Mouse (Mus musculus): ENCODE data around the gene Mbnl3. TPM values are rescaled to one million over a fixed set of nuclear protein-coding genes. Genes with fewer than 3 reads are reported as not detected.
A peak's percentile ranks its signal among the peaks of the same experiment; 100 is the strongest.

The Mbnl3 gene
- polyA plus RNA-seq (2012; rRNA removed): 3.8 and 4.8 TPM in 2 replicates

DNA sequence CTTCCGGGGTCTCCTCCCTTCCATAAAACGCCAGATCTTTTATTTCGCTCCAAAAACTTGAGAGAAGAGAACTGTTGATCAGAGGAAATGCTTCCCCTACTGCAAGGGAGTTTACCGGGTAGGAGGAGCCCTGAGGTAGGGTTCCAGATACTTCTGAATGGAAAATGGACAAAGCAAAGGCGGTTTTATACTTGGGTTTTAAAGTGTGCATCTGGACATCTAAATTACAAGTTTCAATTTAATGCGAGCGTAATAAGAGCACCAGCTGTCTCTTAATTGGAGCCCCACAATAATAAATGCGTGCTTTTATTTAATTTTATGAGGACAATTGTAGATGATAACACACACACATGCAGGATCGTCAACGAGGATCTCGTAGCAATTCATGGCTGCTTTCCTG, at the start of gene Mbnl3:
Gene Mbnl3, minus strand, starts transcription at position 101 of the 400 bp plus-strand sequence.
- 47% methylated on average over 11 of the region's 11 CpGs for WGBS
- H3K4me1 ChIP-seq (ENCODE audit: control insufficient read depth, insufficient read depth, low read length): no peaks in the 10 kb centered on the region
- DNase-seq: no peak
- TF ChIP-seq CTCF (IDR thresholded peaks at IDR 0.05; ENCODE audit: insufficient read depth, low read length) (no peak), POLR2A (IDR thresholded peaks at IDR 0.05; ENCODE audit: borderline replicate concordance, extremely low read depth, low read depth, low read length) (no peak)
- H3K4me3 ChIP-seq (replicated peaks; ENCODE audit: extremely low read depth, low read depth, low read length): peak within 1 kb of the TSS; percentile 79

DNA sequence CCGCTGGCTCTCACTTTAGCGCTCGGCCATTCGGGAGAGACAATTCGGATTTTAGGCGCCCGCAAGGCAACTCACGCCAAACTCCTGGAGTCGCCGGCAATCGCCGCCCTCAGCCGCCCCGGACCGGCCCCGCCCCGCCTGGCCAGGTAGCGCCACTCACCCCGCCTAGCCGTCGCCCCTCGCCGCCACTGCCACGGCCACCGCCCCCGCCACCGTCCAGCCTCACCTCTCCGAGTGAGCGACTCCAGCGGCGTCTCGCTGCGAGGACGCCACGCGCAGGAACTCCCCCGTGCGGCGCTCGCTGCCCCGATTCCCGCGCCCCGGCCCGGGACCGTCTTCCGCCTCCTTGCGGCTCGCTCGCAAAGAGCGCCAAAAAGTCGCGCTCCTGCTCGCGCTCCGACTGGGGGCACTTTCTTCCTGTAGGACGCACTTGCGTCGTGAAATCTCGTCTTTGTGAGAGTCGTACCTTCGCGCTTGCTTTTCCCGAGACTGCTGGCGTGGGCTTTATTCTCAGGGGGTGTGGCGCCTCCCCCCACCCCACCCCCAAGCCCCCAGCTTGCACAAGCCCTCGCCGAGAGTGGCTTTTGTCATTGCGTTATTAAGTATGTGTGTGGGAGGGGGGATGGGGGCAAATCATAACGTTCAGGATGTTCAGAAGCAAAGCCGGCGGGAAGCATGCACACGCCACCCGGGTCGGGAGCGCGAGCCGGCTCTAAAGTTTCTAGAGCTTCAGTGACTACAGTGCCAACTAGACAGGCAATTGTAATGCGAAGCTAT, 596 bp downstream of the Mbnl3 start:
- no peak for TF ChIP-seq CTCF (IDR thresholded peaks at IDR 0.05; ENCODE audit: insufficient read depth, low read length)
- no peak for TF ChIP-seq POLR2A (IDR thresholded peaks at IDR 0.05; ENCODE audit: borderline replicate concordance, extremely low read depth, low read depth, low read length)
- Histone ChIP-seq H3K4me1 (ENCODE audit: control insufficient read depth, insufficient read depth, low read length) (no peaks in the 10 kb centered on the region), H3K4me3 (replicated peaks; ENCODE audit: extremely low read depth, low read depth, low read length) (peak overlapping the region; percentile 79)
- WGBS: 29% methylated on average over 79 of the region's 79 CpGs
- peak; percentile 52 for DNase-seq

DNA sequence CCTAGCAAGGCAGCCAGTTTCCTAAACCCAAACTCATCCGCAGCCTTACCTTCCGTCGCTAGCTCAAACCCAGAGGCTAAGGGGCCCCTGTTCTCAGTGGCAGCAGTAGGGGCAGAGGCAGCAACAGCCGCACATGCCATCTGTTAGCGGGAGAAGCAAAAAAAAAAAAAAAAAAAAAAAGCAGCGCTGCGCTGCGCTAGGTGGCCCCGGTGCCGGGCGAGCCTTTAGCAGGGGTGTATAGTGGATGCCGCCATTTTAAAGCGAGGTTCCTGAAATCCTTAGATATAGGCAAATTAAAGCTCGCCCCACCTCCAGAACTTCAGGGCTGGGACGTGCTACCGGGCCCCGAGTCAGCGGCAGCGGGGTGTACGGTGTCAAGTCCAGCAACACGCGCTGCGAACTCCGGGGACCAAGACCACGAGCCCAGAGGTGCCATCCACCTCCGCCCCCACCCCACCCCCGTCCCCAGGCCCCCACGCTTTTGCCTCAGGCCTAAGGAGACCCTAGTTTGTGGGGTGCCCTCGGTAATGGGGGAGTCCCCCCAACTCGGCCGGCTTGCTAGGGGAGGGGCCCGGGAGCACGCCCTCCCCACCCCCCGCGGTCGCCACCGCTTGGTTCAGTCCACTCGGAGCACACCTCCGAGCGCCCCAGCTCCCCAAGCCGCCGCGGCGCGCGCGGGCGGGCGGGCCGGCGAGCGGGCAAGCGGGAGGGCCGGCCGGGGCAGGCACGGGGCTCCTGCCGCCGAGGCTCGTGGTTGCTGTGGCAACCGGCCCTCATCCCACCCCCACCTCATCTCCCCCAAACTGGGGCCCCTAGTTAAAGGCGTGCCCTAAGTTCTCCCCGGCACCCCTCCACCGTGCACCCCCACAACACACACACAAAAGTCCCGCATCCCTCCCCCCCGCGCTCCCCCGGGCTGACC, 1.4 kb downstream of the Mbnl3 start:
- H3K4me3 ChIP-seq (replicated peaks; ENCODE audit: extremely low read depth, low read depth, low read length): peak overlapping the region; percentile 79
- H3K4me1 ChIP-seq (ENCODE audit: control insufficient read depth, insufficient read depth, low read length): no peaks in the 10 kb centered on the region
- peak; percentile 53 for DNase-seq
- WGBS: 33% methylated on average over 67 of the region's 67 CpGs
- TF ChIP-seq CTCF (IDR thresholded peaks at IDR 0.05; ENCODE audit: insufficient read depth, low read length) (no peak), POLR2A (IDR thresholded peaks at IDR 0.05; ENCODE audit: borderline replicate concordance, extremely low read depth, low read depth, low read length) (no peak)

DNA sequence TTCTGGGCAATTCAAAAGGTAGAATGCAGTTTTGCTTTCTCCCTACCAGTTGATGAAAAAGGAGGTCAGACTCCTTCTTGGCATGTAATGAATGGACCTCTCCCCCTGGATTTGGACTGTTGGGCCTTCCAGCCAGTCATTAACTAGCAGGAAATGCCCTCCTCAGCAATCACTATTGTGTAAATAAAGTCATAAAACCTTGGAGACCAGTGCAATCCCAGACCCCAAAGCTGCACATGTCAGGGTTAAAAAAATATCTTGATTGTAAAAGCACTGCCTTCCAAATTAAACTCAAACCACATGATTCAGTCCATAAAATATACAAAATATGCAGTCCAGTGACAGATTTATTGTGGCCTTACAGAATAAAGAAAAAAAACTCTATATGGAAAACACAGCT, 9.3 kb downstream of the Mbnl3 start:
- Histone ChIP-seq H3K4me3 (replicated peaks; ENCODE audit: extremely low read depth, low read depth, low read length) (no peak overlapping the region), H3K4me1 (ENCODE audit: control insufficient read depth, insufficient read depth, low read length) (no peaks in the 10 kb centered on the region)
- no peak for DNase-seq
- TF ChIP-seq POLR2A (IDR thresholded peaks at IDR 0.05; ENCODE audit: borderline replicate concordance, extremely low read depth, low read depth, low read length) (no peak), CTCF (IDR thresholded peaks at IDR 0.05; ENCODE audit: insufficient read depth, low read length) (no peak)

DNA sequence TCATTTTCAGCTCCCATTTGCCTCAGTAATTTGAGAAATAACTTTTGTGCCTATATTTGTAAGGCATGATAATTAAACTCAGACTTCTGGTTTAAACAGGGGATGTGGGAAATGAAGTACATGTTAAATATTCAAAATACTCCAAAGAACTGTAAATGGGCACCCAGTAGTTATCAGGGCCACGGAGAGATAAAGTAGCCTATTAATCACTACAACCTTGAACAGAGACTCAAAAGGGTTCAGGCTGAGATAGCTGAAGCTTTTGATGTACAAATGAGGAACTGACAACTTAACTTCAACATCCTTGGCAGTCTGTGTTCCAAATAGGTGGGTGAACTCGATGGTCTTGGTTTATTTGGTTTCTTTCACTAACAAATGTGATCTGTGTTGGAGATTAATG, 34.4 kb downstream of the Mbnl3 start:
- Histone ChIP-seq H3K4me1 (ENCODE audit: control insufficient read depth, insufficient read depth, low read length) (no peaks in the 10 kb centered on the region), H3K4me3 (replicated peaks; ENCODE audit: extremely low read depth, low read depth, low read length) (no peak overlapping the region)
- no peak for DNase-seq
- WGBS: 43% methylated on average over 2 of the region's 2 CpGs
- TF ChIP-seq CTCF (IDR thresholded peaks at IDR 0.05; ENCODE audit: insufficient read depth, low read length) (no peak), POLR2A (IDR thresholded peaks at IDR 0.05; ENCODE audit: borderline replicate concordance, extremely low read depth, low read depth, low read length) (no peak)

DNA sequence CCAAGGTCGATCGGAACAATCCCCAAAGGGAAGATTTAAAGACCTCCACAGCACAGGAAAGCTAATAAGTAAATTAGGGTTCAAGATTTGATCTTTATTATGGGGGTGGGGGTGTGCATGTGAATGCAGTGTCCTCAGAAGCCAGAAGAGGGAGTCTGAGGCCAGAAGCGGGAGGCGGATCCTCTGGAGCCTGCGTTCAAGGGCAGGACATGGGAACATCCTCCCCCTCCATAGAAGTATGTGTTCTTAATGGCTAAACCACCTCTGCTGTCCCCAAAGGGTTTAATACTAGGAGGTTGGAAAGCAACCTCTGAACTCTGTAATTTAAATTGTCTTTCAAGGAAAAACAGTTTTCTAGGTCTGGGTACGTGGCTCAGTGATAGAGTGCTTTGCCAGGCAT, 34.9 kb downstream of the Mbnl3 start:
- DNase-seq: no peak
- WGBS: 60% methylated on average over 6 of the region's 6 CpGs
- peak; percentile 54 for TF ChIP-seq CTCF (IDR thresholded peaks at IDR 0.05; ENCODE audit: insufficient read depth, low read length)
- no peak for TF ChIP-seq POLR2A (IDR thresholded peaks at IDR 0.05; ENCODE audit: borderline replicate concordance, extremely low read depth, low read depth, low read length)
- Histone ChIP-seq H3K4me3 (replicated peaks; ENCODE audit: extremely low read depth, low read depth, low read length) (no peak overlapping the region), H3K4me1 (ENCODE audit: control insufficient read depth, insufficient read depth, low read length) (no peaks in the 10 kb centered on the region)

DNA sequence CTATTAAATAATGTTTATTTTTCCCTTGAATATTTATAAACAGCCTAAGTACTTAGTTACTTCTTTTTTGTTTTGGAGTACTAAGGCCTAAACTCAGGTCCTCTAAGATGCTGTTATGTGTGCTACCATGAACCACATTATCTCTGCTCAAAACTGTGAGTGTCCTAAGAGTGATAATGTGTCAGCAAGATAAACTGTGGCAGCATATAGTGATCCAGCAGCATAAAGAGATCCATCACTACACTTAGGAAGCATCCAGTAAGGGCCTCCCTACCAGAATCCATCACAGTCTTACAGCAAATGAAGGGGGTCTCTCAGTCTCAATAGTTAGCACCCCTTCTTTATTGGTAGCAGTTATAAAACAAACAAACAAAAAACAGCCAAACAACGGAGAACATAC, 35.9 kb downstream of the Mbnl3 start:
- Histone ChIP-seq H3K4me1 (ENCODE audit: control insufficient read depth, insufficient read depth, low read length) (no peaks in the 10 kb centered on the region), H3K4me3 (replicated peaks; ENCODE audit: extremely low read depth, low read depth, low read length) (no peak overlapping the region)
- DNase-seq: no peak
- no peak for TF ChIP-seq CTCF (IDR thresholded peaks at IDR 0.05; ENCODE audit: insufficient read depth, low read length)
- no peak for TF ChIP-seq POLR2A (IDR thresholded peaks at IDR 0.05; ENCODE audit: borderline replicate concordance, extremely low read depth, low read depth, low read length)
- 78% methylated on average over 1 of the region's 1 CpGs for WGBS

DNA sequence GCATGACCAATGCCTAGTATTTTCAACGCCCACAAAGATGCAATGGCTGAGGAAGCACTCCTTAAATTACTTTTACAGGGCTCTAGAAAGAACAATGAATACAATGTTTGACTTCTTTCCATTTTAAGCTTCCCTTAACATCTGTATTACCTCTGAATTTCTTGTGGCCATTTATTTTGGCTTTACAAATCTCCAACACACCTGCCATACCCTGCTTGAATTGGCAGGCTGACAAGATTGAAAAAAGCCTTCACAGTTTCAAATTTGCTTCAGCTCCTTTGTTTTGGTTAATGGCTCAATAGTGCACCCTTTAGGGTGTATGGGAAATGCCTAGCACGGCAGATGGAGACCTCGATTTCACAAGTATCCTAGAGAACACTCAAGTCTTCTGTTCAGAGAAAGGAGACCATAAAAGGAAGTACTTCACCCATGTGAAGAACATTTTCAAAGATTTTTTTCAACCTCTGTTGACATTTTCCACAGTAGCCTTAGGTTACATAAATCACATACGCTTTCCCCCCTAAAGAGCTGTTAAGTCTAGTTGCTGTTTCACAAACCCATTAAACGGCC, 36.8 kb downstream of the Mbnl3 start:
- TF ChIP-seq POLR2A (IDR thresholded peaks at IDR 0.05; ENCODE audit: borderline replicate concordance, extremely low read depth, low read depth, low read length): no peak
- TF ChIP-seq CTCF (IDR thresholded peaks at IDR 0.05; ENCODE audit: insufficient read depth, low read length): no peak
- no peak for DNase-seq
- H3K4me1 ChIP-seq (ENCODE audit: control insufficient read depth, insufficient read depth, low read length): no peaks in the 10 kb centered on the region
- WGBS: 64% methylated on average over 5 of the region's 5 CpGs
- no peak overlapping the region for H3K4me3 ChIP-seq (replicated peaks; ENCODE audit: extremely low read depth, low read depth, low read length)

DNA sequence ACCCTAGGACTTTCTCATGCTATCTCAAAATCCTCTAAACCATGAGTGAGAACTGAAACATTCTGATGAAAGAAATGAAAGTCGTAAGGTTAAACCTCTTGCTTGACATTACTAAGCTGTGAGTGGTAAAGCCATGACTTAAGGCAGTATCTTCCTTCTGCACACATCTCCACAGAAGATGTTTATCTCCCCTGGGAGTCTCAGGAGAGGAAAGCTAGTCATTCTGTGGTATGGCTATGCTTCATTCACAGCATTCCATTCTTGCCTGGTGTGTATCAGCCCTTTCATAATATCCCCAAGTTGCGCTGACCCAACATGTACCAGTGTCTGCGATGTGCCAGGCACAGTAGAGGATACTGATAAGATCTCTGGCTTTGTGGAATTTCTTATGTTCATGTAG, 38.4 kb downstream of the Mbnl3 start:
- 72% methylated on average over 3 of the region's 3 CpGs for WGBS
- no peaks in the 10 kb centered on the region for H3K4me1 ChIP-seq (ENCODE audit: control insufficient read depth, insufficient read depth, low read length)
- no peak for DNase-seq
- TF ChIP-seq POLR2A (IDR thresholded peaks at IDR 0.05; ENCODE audit: borderline replicate concordance, extremely low read depth, low read depth, low read length) (no peak), CTCF (IDR thresholded peaks at IDR 0.05; ENCODE audit: insufficient read depth, low read length) (no peak)
- no peak overlapping the region for H3K4me3 ChIP-seq (replicated peaks; ENCODE audit: extremely low read depth, low read depth, low read length)

All from lung, adult 2 months (tissue).